Mouse (Mus musculus) heart, adult 9 months (tissue): ENCODE measurements around the gene Sytl2.

Experiments used
- DNase-seq, 2 experiments: peaks; one replicate each; pipeline ENCODE4 v3.0.0; 2022; ENCODE audit warnings: low spot score in 2 of 2

Gene Sytl2

DNA sequence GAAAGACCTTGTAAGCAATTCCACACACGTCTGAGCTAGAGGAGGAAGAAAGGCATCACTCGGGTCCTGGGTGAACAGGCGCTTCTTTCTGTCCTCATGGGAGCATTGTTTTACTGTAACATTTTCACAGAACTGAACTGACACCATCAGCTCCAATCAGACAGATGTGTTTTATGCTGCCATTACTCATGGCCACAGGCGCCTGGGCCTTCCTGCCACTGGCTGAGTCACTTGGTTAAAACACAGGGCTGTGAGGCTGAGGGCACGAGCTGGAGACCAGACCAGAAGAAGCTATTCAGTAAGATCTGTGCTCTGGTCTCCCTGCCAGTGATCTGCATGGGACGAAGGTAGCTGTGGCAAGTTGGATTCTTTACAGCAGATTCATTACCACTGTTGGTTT lies 6.0 kb downstream of the Sytl2 start:
- DNase-seq = no peak

- DNase-seq = no peak
Observed at GRCm38 (mm10) chr7:90312151-90312883, 10.3 kb downstream of the Sytl2 start.

- DNase-seq = no peak
Observed at GRCm38 (mm10) chr7:90313421-90313820, 11.4 kb downstream of the Sytl2 start.

DNA sequence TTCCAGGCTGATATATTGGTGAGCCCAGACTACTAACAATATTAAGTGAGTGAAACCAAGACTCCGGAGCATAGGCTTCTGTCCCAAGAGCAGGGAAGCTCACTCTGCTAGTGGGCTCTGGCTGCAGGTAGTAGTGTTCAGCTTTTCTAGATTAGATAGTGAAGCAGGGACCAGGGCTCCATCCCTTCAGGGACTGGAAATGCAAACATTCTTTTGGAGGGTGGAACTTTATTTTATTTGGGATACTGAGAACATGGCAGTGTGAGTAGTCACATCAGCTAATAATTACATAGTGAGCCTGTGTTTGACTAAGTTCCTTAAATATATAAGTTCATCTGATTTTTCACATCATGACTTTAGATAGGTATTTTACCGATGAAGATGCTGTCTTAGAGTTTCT lies 14.8 kb downstream of the Sytl2 start:
- DNase-seq = no peak

DNA sequence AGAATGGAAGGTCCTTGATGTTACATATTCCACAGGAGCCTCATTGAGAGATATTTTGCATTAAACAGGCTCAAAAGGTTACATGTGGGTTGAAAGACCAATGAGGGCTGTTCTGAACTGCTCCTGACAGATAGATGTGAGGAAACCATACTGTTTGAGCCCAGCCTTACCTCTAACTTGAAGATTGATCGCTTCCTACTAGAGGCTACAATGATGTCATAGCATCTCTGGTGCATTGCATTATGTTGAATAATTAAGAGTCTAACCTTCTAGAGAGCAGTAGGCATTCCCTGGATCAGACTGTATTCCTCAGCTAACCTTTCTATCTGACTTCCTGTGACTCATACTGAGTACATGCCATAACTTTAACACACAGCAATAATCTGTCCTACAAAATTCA lies 17.4 kb downstream of the Sytl2 start:
- no peak for DNase-seq

DNA sequence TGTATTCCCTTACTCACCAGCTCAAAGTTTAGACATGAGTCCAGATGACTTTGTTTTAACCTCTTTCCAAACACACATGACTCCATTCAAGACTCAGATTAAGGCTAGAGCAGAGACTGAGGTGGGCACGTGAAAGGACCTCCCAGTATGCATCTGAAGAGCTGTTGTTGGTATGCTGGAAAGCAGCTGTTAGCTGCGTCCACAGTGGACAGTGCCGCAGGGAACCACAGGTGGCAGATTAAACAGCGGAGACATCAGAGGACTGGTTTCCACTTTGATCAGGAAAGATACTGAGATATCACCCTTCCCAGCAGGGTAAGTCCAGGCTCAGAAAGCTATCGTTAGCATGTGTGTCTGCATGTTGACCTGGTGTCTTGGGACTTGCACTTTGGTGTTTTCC lies 18.1 kb downstream of the Sytl2 start:
- DNase-seq = no peak

DNA sequence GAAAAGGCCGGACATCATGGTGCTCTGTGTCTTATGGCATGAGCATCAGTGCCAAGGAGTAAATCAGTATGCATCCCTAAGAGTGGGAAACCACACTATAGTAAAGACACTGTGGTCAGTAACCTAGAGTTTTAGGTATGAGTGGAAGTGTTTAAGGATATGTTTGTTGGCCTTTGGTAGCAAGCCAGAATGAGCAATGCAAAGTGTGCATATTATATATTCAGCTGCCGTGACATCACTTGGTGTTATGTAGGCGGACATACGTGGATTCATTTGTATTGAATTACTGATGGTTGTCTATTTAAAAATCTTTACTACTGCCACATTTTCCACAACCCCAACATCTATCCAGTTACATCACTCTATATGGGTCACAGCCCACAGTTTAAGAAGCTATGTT lies 23.1 kb downstream of the Sytl2 start:
- no peak for DNase-seq

- DNase-seq = no peak
Observed at GRCm38 (mm10) chr7:90330200-90330599, 28.1 kb downstream of the Sytl2 start.

- no peak for DNase-seq
Observed at GRCm38 (mm10) chr7:90332483-90333065, 30.5 kb downstream of the Sytl2 start.

- DNase-seq = no peak
Observed at GRCm38 (mm10) chr7:90334362-90334761, 32.3 kb downstream of the Sytl2 start.

DNA sequence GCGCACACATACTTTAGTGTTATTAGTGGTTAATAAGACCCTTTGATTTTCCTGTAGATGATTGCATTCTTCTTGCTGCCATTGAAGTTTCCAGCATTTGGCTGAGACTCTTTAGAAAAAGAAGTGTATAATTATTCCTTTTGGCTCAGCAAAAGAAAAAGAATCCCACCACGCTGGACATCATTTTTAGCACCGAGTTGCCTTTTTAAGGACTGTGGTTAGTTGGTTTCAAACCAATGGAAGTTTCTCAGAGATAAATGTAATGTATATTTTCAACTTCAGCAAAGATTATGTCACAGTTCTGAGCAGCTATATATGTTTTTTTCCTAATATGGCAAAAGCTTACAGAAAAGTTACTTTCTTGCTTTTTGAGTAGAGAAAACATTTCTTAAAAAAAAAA lies 32.8 kb downstream of the Sytl2 start:
- no peak for DNase-seq

DNA sequence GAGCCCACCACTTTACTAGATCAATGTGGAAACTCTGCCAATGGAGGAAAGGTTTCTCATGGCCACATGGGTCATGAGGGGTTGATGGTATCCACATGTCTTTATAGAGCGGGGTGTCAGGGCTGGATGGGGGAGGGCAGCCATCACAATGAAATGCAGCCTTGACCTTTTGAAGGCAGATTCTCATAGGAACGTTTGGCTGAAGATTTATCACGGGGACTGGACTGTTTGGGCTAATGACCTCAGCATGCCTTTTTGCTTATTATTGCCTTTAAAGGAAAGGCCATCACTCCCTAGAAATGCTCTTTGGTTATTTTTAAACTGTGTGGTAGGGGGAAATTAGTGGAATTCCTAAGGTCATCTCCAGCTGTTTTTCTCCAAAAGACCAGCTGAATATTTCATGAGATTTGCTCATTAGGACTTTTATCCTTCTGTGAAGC lies 33.7 kb downstream of the Sytl2 start:
- DNase-seq = no peak

DNA sequence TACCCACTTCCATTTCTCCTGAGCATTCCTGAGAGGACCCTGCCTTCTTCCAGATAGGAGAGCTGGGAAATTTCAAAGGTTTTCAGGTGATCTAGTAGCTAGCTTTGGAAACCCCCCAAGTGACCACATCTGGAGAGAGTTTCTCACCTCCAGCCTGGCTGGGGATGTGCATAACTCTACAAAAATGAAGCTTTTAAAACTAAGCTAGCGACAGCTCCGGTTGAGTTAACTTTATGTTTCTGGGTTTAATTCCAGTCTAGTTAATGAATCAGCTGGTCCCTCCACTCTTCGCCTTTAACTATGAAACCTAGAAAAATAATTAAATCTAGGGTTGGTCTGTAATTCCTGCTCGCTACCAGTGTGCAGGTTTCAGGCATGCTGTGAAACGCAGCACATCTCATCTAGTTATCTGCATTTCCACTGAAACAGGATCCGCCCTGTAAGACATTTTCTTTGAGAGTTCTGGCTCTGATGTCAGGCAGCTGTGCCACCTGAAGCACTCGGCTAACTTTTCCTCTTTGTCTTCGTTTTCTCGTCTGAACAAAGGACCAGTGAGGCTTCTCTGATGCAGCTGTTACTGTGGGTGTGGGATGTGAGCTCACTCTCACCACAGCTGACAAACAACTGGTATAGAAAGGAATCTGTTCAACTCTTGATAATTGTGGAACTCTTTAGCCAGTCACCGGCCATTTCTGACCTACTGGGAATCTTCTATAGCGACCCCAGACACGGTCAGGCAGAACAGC lies 39.3 kb downstream of the Sytl2 start:
- no peak for DNase-seq

GRCm38 (mm10) chr7:90344903-90345302 lies 42.9 kb downstream of the Sytl2 start:
- no peak for DNase-seq

GRCm38 (mm10) chr7:90347779-90348437 lies 45.9 kb downstream of the Sytl2 start:
- no peak for DNase-seq

GRCm38 (mm10) chr7:90349014-90349413 lies 47.0 kb downstream of the Sytl2 start:
- DNase-seq = no peak

DNA sequence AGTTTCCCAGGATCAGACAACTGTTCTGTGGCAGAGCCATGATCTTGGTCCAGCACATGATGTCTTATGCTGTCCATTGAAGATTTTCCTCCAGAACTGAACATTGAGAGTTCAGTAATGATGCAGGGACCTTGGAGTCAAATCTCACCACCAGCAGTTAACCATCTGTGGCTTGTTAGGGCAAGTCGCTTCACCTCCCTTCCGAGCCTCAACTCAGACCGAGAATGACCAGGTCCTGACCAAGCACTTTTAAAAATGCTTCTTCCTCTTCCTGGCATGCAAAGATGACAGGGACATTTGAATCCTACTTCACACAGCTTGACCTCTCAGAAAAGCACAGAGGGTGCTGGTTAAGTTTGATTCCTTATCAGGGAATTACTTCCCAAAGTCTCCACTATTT lies 50.1 kb downstream of the Sytl2 start:
- DNase-seq = no peak

DNA sequence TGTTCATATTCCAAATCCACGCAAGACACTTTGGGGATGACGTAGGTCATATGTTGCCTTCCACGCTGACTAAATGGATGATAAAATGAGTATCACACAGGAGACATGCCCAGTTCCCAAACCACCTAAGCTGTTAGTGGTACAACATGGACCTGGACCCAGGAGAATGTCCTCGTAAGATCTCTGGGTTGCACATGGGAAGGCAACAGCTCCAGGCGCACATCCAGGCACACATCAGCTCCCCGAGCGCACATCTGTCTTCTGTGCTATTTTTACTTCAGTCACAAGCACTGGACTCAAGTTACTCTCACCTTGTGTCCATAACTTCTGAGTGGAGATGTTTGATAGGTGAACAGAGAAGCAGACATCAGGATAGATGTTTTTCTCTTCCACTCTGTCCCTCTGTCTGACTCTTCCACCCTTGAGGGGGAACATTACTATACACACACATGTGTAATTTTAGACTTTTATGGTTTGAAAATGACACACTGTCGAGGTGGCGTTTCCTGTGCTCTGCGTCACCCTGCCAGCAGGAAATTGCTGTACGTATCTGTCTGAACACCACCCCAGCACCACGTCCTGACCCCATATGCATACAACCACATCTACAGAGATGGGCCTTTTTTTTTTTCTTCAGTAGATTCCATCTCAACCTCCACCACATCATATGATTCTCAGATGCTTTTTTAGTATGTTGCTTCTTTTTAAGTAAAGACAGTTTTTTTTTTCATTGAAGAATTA lies 51.6 kb downstream of the Sytl2 start:
- DNase-seq = peak in 1 of 2 experiments; percentile 11

DNA sequence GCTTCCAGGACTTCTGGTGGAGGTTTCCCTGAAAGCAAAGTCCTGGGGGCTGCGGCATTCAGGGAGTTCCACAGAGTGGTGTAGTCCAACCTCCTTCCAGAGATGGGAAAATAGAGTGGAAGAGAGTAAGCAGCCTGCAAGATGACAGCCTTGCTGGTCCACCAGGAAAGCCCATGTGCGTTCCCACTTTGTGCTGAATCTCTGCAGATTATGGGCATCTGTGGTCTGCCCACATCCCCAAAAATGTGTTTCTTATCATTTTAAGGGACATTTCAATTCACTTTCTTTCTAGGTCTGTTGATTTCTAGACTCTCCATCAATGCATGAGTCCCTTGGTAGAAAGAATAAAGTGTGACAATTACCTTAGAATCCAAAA lies 52.2 kb downstream of the Sytl2 start:
- no peak for DNase-seq

GRCm38 (mm10) chr7:90355454-90355853 lies 53.4 kb downstream of the Sytl2 start:
- DNase-seq = no peak

GRCm38 (mm10) chr7:90355995-90356394 lies 53.9 kb downstream of the Sytl2 start:
- DNase-seq = no peak

DNA sequence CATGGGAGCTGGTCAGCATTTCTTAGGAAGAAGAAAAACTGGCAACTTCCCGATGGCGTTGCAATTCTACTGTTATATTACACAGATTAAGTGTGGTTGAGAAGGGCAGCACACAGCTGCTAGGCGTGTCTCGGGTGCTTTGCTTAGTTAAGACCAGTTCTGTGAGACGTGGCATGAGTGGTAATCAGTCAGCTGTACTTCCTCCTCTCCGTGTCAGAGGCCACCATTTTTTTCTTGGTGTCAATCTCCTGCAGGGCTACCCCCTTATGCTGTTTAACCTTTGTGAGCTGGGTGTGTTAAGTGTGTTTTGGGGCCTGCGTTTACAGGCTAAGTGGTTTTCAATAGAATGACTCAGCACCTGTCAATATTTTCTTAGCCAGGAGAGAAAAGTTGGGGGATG lies 60.7 kb downstream of the Sytl2 start:
- no peak for DNase-seq
